Mouse (Mus musculus) limb, embryonic 14.5 days (tissue): ENCODE measurements around the gene Aff1. TPM values are rescaled to one million over a fixed set of nuclear protein-coding genes. Genes with fewer than 3 reads are reported as not detected.

ENCODE experiments used
- ATAC-seq: fragments of 200-750 bp; cut with Nextera tagmentation; 2 replicates; pipeline ENCODE4 v1.8.0; 2017; ENCODE audit warnings: low read depth, moderate number of reproducible peaks, moderate TSS enrichment; ENCODE audit not compliant: low FRiP score
- DNase-seq: peaks from one replicate; pipeline ENCODE4 v3.0.0-alpha.2; 2015; ENCODE audit warnings: low spot score
- H3K27ac ChIP-seq: fragments of 300-500 bp; sonication (generic); replicated peaks from 2 replicates; pipeline ENCODE4 v1.5.1; 2014; ENCODE audit warnings: low read depth, mild to moderate bottlenecking, low read length, moderate library complexity, mixed read lengths
- H3K27me3 ChIP-seq: fragments of 300-500 bp; sonication (generic); 2 replicates; pipeline ENCODE4 v1.6.1; 2014; ENCODE audit warnings: low read length, mixed read lengths; ENCODE audit not compliant: control insufficient read depth, insufficient read depth
- H3K36me3 ChIP-seq: fragments of 300-500 bp; sonication (generic); 2 replicates; pipeline ENCODE4 v1.6.1; 2014; ENCODE audit warnings: mild to moderate bottlenecking, low read length, moderate library complexity, mixed read lengths; ENCODE audit not compliant: control insufficient read depth, insufficient read depth
- H3K4me1 ChIP-seq: fragments of 300-500 bp; sonication (generic); 2 replicates; pipeline ENCODE4 v1.6.1; 2014; ENCODE audit warnings: antibody characterized with exemption, low read length, mixed read lengths; ENCODE audit not compliant: control insufficient read depth, insufficient read depth
- H3K4me2 ChIP-seq: fragments of 300-500 bp; sonication (generic); replicated peaks from 2 replicates; pipeline ENCODE4 v1.6.1; 2014; ENCODE audit warnings: low read depth, mild to moderate bottlenecking, low read length, moderate library complexity; ENCODE audit not compliant: severe bottlenecking
- H3K4me3 ChIP-seq: fragments of 300-500 bp; sonication (generic); replicated peaks from 2 replicates; pipeline ENCODE4 v1.5.1; 2014; ENCODE audit warnings: low read length
- H3K9ac ChIP-seq: fragments of 300-500 bp; sonication (generic); 2 replicates; pipeline ENCODE4 v1.6.1; 2014; ENCODE audit warnings: mild to moderate bottlenecking, low read depth, low read length, moderate library complexity; ENCODE audit not compliant: severe bottlenecking
- H3K9me3 ChIP-seq: fragments of 300-500 bp; sonication (generic); 2 replicates; pipeline ENCODE4 v1.6.1; 2016; ENCODE audit warnings: low read length; ENCODE audit not compliant: control insufficient read depth
- POLR2A ChIP-seq: fragments of 200-500 bp; IDR thresholded peaks from 2 replicates; pipeline ENCODE4 v1.8.0; 2012; ENCODE audit warnings: inconsistent platforms, mild to moderate bottlenecking, moderate library complexity, borderline replicate concordance; ENCODE audit not compliant: insufficient read depth, insufficient read length; ENCODE audit errors: extremely low read depth
- WGBS: fragments of 180-500 bp; shearing (Covaris S2); extraction: QIAGEN DNeasy Blood & Tissue Kit; methylation state at CpG from one replicate; pipeline ENCODE4 v1.1.7; 2014; 5-methylcytosine and 5-hydroxymethylcytosine counted together
- polyA plus RNA-seq, 2 experiments: library from polyadenylated mRNA; depleted of rRNA in 1 of 2; stranded (reverse) in 1 of 2; unstranded in 1 of 2; fragments of >200 nt; fragmentation: Nextera tagmentation in 1 of 2; extraction: Ambion mirVana in 1 of 2; gene quantifications; 2 replicates each; pipeline versions ENCODE4 v1.2.1 to v1.2.3; 2012 to 2014

Gene Aff1
- polyA plus RNA-seq, 2 experiments, result 3.6 to 5.7 TPM

DNA sequence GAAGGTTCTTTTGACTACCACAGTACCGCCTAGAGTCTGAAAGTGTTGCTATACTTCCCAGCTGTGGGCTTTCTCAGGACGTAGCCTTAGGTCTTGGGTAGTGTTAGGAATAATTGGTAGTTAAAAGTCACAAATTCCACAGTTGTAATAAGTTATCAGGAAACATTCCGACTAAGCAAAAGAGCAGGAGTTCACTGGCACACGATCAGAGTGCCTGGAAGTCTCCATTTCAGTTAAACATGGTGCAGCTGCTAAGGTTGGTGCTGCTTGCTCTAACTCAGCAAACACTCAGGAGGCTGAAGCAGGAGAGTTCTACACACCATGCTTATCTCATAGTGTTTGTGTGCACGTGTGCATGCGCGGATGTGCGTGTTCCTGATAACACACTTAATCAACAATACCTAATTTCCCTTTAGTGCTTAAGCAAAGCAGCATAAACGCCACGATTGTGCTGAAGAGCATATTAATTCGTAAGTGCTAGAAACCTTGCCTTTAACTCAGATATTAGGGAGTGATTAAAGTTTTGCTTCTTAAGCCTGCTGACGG lies 121.9 kb downstream of the Aff1 start:
- no peak for ATAC-seq
- Histone ChIP-seq H3K27me3 (no peaks in the 10 kb centered on the region), H3K4me1 (no peaks in the 10 kb centered on the region), H3K27ac (no peak overlapping the region), H3K36me3 (no peaks in the 10 kb centered on the region), H3K9me3 (no peaks in the 10 kb centered on the region), H3K9ac (no peak overlapping the region), H3K4me3 (no peak overlapping the region), H3K4me2 (no peak overlapping the region)
- no peak for DNase-seq
- WGBS, result 79% methylated on average over 12 of the region's 12 CpGs
- TF ChIP-seq POLR2A, result no peak

DNA sequence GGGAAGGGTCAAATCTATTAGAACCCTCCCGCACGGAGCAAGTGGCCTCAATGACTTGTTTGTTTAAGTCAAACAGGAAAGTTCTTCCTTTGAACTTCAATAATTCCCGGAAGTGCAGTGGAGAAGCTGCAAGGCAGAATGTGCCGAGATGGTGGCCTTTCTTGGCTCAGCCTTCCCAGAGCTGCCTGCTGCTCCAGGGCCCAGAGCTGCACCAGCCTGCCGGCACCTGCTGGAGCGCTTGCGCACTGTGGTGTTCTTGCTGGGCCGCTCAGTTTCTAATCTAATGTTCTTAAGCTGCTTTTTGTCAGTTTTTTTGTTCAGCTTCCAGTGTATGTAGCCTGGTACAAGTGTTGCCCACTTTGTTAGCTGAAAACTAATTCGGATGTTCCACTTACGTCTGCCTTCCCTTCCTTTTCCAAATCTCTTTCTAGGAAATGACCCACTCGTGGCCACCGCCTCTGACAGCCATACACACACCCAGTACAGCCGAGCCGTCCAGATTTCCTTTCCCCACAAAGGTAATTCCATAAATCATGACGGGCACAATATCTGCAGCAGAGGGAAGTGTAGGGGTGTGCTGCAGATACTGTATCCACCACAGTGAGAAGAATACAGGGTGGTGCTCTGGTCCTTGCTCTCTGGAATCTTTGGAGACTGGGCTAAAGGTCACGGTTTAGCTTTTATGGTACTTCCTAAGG lies 122.5 kb downstream of the Aff1 start:
- TF ChIP-seq POLR2A, result no peak
- H3K27ac ChIP-seq, result no peak overlapping the region
- H3K36me3 ChIP-seq, result no peaks in the 10 kb centered on the region
- ATAC-seq, result no peak
- no peak overlapping the region for H3K9ac ChIP-seq
- no peaks in the 10 kb centered on the region for H3K4me1 ChIP-seq
- H3K4me3 ChIP-seq, result no peak overlapping the region
- WGBS, result 62% methylated on average over 16 of the region's 16 CpGs
- no peak for DNase-seq
- H3K27me3 ChIP-seq, result no peaks in the 10 kb centered on the region
- no peaks in the 10 kb centered on the region for H3K9me3 ChIP-seq
- no peak overlapping the region for H3K4me2 ChIP-seq

DNA sequence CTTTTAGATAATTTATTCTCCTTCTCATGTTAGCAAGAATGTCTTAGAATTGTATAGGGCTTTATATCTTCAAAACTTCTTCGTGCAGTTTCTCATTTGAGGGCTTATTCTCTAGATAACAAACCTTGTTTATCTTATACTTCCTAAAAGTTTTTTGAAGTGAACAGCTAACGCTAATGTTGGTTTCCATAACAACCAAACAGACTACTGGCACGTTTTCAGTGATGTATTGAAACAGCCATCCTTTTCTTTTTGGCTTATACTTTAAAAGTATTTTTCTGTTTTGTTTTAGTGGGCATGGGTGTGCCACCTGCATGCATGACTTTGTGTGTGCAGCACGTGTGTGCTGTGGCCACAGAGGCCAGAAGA lies 123.1 kb downstream of the Aff1 start:
- TF ChIP-seq POLR2A, result no peak
- H3K4me1 ChIP-seq, result no peaks in the 10 kb centered on the region
- H3K36me3 ChIP-seq, result no peaks in the 10 kb centered on the region
- no peak overlapping the region for H3K27ac ChIP-seq
- no peak overlapping the region for H3K9ac ChIP-seq
- H3K27me3 ChIP-seq, result no peaks in the 10 kb centered on the region
- no peaks in the 10 kb centered on the region for H3K9me3 ChIP-seq
- WGBS, result 74% methylated on average over 4 of the region's 4 CpGs
- no peak overlapping the region for H3K4me2 ChIP-seq
- no peak for ATAC-seq
- no peak overlapping the region for H3K4me3 ChIP-seq
- no peak for DNase-seq

DNA sequence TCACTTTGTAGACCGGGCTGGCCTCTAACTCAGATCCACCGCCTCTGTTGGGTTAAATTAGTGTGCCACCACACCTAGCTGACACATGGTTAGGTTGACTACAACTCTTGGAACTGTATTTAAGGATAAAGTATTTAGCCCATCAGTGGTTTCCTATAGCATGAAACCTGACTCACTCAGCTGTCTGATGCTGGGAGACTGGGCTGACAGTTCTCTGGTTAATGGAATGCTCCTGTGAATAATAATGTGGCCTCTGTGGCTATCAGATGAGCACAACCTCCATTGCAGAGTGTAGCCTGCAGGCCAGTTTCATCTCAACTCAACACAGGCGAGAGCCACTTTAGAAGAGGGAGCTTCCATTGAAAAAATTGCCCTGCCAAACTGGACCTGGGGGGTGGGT lies 124.5 kb downstream of the Aff1 start:
- no peak for TF ChIP-seq POLR2A
- Histone ChIP-seq H3K36me3 (no peaks in the 10 kb centered on the region), H3K4me3 (no peak overlapping the region), H3K27ac (no peak overlapping the region), H3K4me2 (no peak overlapping the region), H3K27me3 (no peaks in the 10 kb centered on the region), H3K4me1 (no peaks in the 10 kb centered on the region), H3K9ac (no peak overlapping the region), H3K9me3 (no peaks in the 10 kb centered on the region)
- no peak for ATAC-seq
- 97% methylated on average over 3 of the region's 3 CpGs for WGBS
- no peak for DNase-seq

DNA sequence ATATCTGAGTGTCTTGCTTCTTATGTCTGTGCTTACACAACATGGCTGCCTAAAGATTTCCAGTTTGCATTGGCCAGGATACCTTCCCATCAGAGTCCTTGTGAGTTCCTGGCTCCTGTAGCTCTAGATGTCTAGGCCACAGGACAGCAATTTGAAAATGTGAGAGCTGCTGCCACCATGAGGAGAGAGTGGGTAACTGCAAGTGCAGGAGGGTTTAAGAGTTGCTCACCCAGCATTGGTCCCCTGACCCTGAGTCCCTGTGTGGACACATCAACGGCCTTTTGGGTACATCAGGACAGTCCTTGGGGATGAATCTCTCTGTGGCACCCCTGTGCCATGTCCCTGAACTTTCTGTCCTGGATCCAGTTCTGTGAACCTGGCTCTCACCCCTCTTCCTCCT lies 125.6 kb downstream of the Aff1 start:
- H3K9ac ChIP-seq, result no peak overlapping the region
- 33% methylated on average over 1 of the region's 1 CpGs for WGBS
- TF ChIP-seq POLR2A, result no peak
- H3K4me2 ChIP-seq, result no peak overlapping the region
- no peaks in the 10 kb centered on the region for H3K27me3 ChIP-seq
- H3K27ac ChIP-seq, result no peak overlapping the region
- no peaks in the 10 kb centered on the region for H3K9me3 ChIP-seq
- no peaks in the 10 kb centered on the region for H3K4me1 ChIP-seq
- DNase-seq, result peak; percentile 70
- H3K36me3 ChIP-seq, result no peaks in the 10 kb centered on the region
- ATAC-seq, result peak; percentile 70; the same call in 1 of the 2 replicates
- H3K4me3 ChIP-seq, result no peak overlapping the region
